Mouse (Mus musculus) gastrocnemius, postnatal 36 days (tissue): ENCODE data around the gene Wnk1. TPM values are rescaled to one million over a fixed set of nuclear protein-coding genes. Genes with fewer than 3 reads are reported as not detected.

Experiments
- DNase-seq, 2 experiments: peaks; one replicate each; pipeline ENCODE4 v3.0.0; 2022
- intact Hi-C: fragments of 180-260 bp; cut with DNase I; formaldehyde crosslinking; loops from one replicate; pipeline ENCODE4 v1.15.1; 2025
- total RNA-seq, 2 experiments: library from RNA; stranded (reverse); gene quantifications; 2 replicates each; pipeline ENCODE4 v1.2.3; 2021

The Wnk1 gene
- total RNA-seq, 2 experiments from 2014 or later: 283 to 313 TPM

GRCm38 (mm10) chr6:120045406-120045805 is 6.9 kb upstream of the Wnk1 start:
- DNase-seq: no peak
- intact Hi-C loops: no loop called here

- DNase-seq: no peak
- intact Hi-C loops: loop anchor here (5.0 kb wide), 1 partner anchor 130 kb away; no protein-coding TSS in a partner anchor
Observed at GRCm38 (mm10) chr6:120042632-120043220, 4.3 kb upstream of the Wnk1 start.

GRCm38 (mm10) chr6:120040557-120040857 is 2.0 kb upstream of the Wnk1 start:
- DNase-seq: no peak
- intact Hi-C loops: loop anchor here (5.0 kb wide), 1 partner anchor 132 kb away; no protein-coding TSS in a partner anchor

- DNase-seq: peak; percentile 60 to 63
- intact Hi-C loops: loop anchor here (2.0 to 5.0 kb wide), 2 partner anchors 73 to 132 kb away; no protein-coding TSS in a partner anchor
Observed at GRCm38 (mm10) chr6:120039668-120040556, 1.4 kb upstream of the Wnk1 start.

- peak in 1 of 2 experiments; percentile 18 for DNase-seq
- intact Hi-C loops: loop anchor here (2.0 kb wide), 1 partner anchor 74 kb away; no protein-coding TSS in a partner anchor
Observed at GRCm38 (mm10) chr6:120039256-120039563, 738 bp upstream of the Wnk1 start.

GRCm38 (mm10) chr6:120037636-120038365 is 671 bp downstream of the Wnk1 start:
- intact Hi-C loops: loop anchor here (2.0 kb wide), 2 partner anchors 37 to 75 kb away; no protein-coding TSS in a partner anchor
- DNase-seq: peak in 1 of 2 experiments; percentile 70

- DNase-seq: peak; percentile 41 to 58
- intact Hi-C loops: loop anchor here (2.0 kb wide), 1 partner anchor 36 kb away; no protein-coding TSS in a partner anchor
Observed at GRCm38 (mm10) chr6:120037004-120037635, 1.4 kb downstream of the Wnk1 start.

GRCm38 (mm10) chr6:120024577-120024976 is 13.9 kb downstream of the Wnk1 start:
- no peak for DNase-seq
- intact Hi-C loops: no loop called here

- DNase-seq: no peak
- intact Hi-C loops: no loop called here
Observed at GRCm38 (mm10) chr6:120023746-120024145, 14.7 kb downstream of the Wnk1 start.

GRCm38 (mm10) chr6:120022042-120022441 is 16.4 kb downstream of the Wnk1 start:
- no peak for DNase-seq
- intact Hi-C loops: no loop called here

GRCm38 (mm10) chr6:120019697-120020096 is 18.8 kb downstream of the Wnk1 start:
- no peak for DNase-seq
- intact Hi-C loops: no loop called here

- DNase-seq: no peak
- intact Hi-C loops: no loop called here
Observed at GRCm38 (mm10) chr6:120013125-120013524, 25.3 kb downstream of the Wnk1 start.

GRCm38 (mm10) chr6:120011440-120011839 is 27.0 kb downstream of the Wnk1 start:
- intact Hi-C loops: no loop called here

GRCm38 (mm10) chr6:120011001-120011400 is 27.5 kb downstream of the Wnk1 start:
- no peak for DNase-seq
- intact Hi-C loops: no loop called here

More at GRCm38 (mm10) chr6:120011440-120011839, 27.0 kb downstream of the Wnk1 start:
- no peak for DNase-seq

GRCm38 (mm10) chr6:120010535-120010934 is 27.9 kb downstream of the Wnk1 start:
- no peak for DNase-seq
- intact Hi-C loops: no loop called here

- DNase-seq: no peak
- intact Hi-C loops: loop anchor here (2.0 kb wide), 2 partner anchors 35 to 193 kb away; no protein-coding TSS in a partner anchor
Observed at GRCm38 (mm10) chr6:120001718-120002117, 36.8 kb downstream of the Wnk1 start.

GRCm38 (mm10) chr6:119996480-119996879 is 42.0 kb downstream of the Wnk1 start:
- no peak for DNase-seq
- intact Hi-C loops: no loop called here

GRCm38 (mm10) chr6:119924235-119925005 is 114.1 kb downstream of the Wnk1 start:
- DNase-seq: no peak
- intact Hi-C loops: loop anchor here (5.0 kb wide), 2 partner anchors 132 to 437 kb away; no protein-coding TSS in a partner anchor

- DNase-seq: no peak
- intact Hi-C loops: loop anchor here (5.0 kb wide), 1 partner anchor 130 kb away; no protein-coding TSS in a partner anchor
Observed at GRCm38 (mm10) chr6:119922544-119922943, 115.9 kb downstream of the Wnk1 start.
